Mouse (Mus musculus): ENCODE data around the gene Tmem38b.

Tmem38b gene

GRCm38 (mm10) chr4:53884351-53885245 is 58.8 kb downstream of the Tmem38b start:
- no peak for DNase-seq (ENCODE audit: low read depth)

GRCm38 (mm10) chr4:53886342-53887088 is 60.7 kb downstream of the Tmem38b start:
- DNase-seq (ENCODE audit: low read depth) = no peak

GRCm38 (mm10) chr4:53895335-53895734 is 69.5 kb downstream of the Tmem38b start:
- no peak for DNase-seq (ENCODE audit: low read depth)

GRCm38 (mm10) chr4:53896150-53896833 is 70.4 kb downstream of the Tmem38b start:
- no peak for DNase-seq (ENCODE audit: low read depth)

- no peak for DNase-seq (ENCODE audit: low read depth)
Observed at GRCm38 (mm10) chr4:53900386-53900971, 74.6 kb downstream of the Tmem38b start.

- DNase-seq (ENCODE audit: low read depth) = no peak
Observed at GRCm38 (mm10) chr4:53904335-53904734, 78.5 kb downstream of the Tmem38b start.

- DNase-seq (ENCODE audit: low read depth) = no peak
Observed at GRCm38 (mm10) chr4:53905537-53905936, 79.7 kb downstream of the Tmem38b start.

- DNase-seq (ENCODE audit: low read depth) = no peak
Observed at GRCm38 (mm10) chr4:53907071-53907470, 81.2 kb downstream of the Tmem38b start.
